Mouse (Mus musculus) limb, embryonic 13.5 days (tissue): Measurements from ENCODE around the gene Ppwd1. TPM values are rescaled to one million over a fixed set of nuclear protein-coding genes. Genes with fewer than 3 reads are reported as not detected.
"Not testable (repeated sequence)": the region's sequence is repeated elsewhere in the genome, so short reads cannot be mapped to it uniquely, and the experiment has no call there.

ENCODE experiments used
- ATAC-seq: fragments of 200-750 bp; cut with Nextera tagmentation; 2 replicates; pipeline ENCODE4 v1.8.0; 2017; ENCODE audit warnings: low read depth, moderate number of reproducible peaks, moderate TSS enrichment; ENCODE audit not compliant: low FRiP score
- H3K27ac ChIP-seq: fragments of 300-500 bp; sonication (generic); 2 replicates; pipeline ENCODE4 v1.5.1; 2015; ENCODE audit warnings: inconsistent platforms, mild to moderate bottlenecking, moderate library complexity
- H3K27me3 ChIP-seq: fragments of 300-500 bp; sonication (generic); 2 replicates; pipeline ENCODE4 v1.6.1; 2015; ENCODE audit warnings: mild to moderate bottlenecking, inconsistent platforms
- H3K36me3 ChIP-seq: fragments of 300-500 bp; sonication (generic); 2 replicates; pipeline ENCODE4 v1.6.1; 2015; ENCODE audit warnings: inconsistent platforms, mild to moderate bottlenecking, moderate library complexity
- H3K4me1 ChIP-seq: fragments of 300-500 bp; sonication (generic); 2 replicates; pipeline ENCODE4 v1.6.1; 2015; ENCODE audit warnings: inconsistent platforms
- H3K4me2 ChIP-seq: fragments of 300-500 bp; sonication (generic); replicated peaks from 2 replicates; pipeline ENCODE4 v1.6.1; 2015; ENCODE audit warnings: inconsistent platforms, mild to moderate bottlenecking, moderate library complexity
- H3K4me3 ChIP-seq: fragments of 300-500 bp; sonication (generic); 2 replicates; pipeline ENCODE4 v1.5.1; 2015; ENCODE audit warnings: moderate library complexity, mild to moderate bottlenecking, inconsistent platforms
- H3K9ac ChIP-seq: fragments of 300-500 bp; sonication (generic); 2 replicates; pipeline ENCODE4 v1.6.1; 2015; ENCODE audit warnings: mild to moderate bottlenecking, inconsistent platforms
- H3K9me3 ChIP-seq: fragments of 300-500 bp; sonication (generic); 2 replicates; pipeline ENCODE4 v1.6.1; 2016; ENCODE audit warnings: inconsistent platforms
- WGBS: fragments of 180-500 bp; shearing (Covaris S2); methylation state at CpG from one replicate; pipeline ENCODE4 v1.1.7; 2015; 5-methylcytosine and 5-hydroxymethylcytosine counted together
- polyA plus RNA-seq: library from polyadenylated mRNA; unstranded; fragments of >200 nt; fragmentation: Nextera tagmentation; extraction: Ambion mirVana; gene quantifications from 2 replicates; pipeline ENCODE4 v1.2.1, GENCODE M21; 2015

Gene Ppwd1
- 16.2 and 17.4 TPM in 2 replicates for polyA plus RNA-seq

GRCm38 (mm10) chr13:104228384-104229066 is at the start of gene Ppwd1, which contains the start of gene Cenpk:
Ppwd1 (minus strand) TSS chr13:104228843.
Cenpk (plus strand) TSS chr13:104228611.
- Histone ChIP-seq H3K27me3 (no peaks in the 10 kb centered on the region), H3K9ac (peak within 1 kb of the TSS; percentile 86), H3K27ac (peak within 1 kb of the TSS; percentile 93), H3K4me2 (peak within 1 kb of the TSS; percentile 64), H3K4me1 (peaks cover 17% of the 10 kb centered on the region), H3K9me3 (no peaks in the 10 kb centered on the region), H3K36me3 (peaks cover 9% of the 10 kb centered on the region), H3K4me3 (peak within 1 kb of the TSS; percentile 74)
- peak; percentile 99 for ATAC-seq
- WGBS, result under 1% methylated on average over 55 of the region's 55 CpGs

- no peak overlapping the region for H3K27ac ChIP-seq
- no peaks in the 10 kb centered on the region for H3K4me1 ChIP-seq
- H3K9ac ChIP-seq, result no peak overlapping the region
- 94% methylated on average over 3 of the region's 3 CpGs for WGBS
- H3K4me2 ChIP-seq, result no peak overlapping the region
- H3K27me3 ChIP-seq, result no peaks in the 10 kb centered on the region
- no peaks in the 10 kb centered on the region for H3K36me3 ChIP-seq
- ATAC-seq, result no peak
- H3K9me3 ChIP-seq, result 0 out of 2 replicates have a peak, but pooled peaks cover 3% of the 10 kb centered on the region
- no peak overlapping the region for H3K4me3 ChIP-seq
Observed at GRCm38 (mm10) chr13:104258997-104259396, 30.4 kb upstream of the Ppwd1 start.

- H3K36me3 ChIP-seq, result peaks cover 9% of the 10 kb centered on the region
- peak overlapping the region; percentile 86 for H3K9ac ChIP-seq
- no peaks in the 10 kb centered on the region for H3K9me3 ChIP-seq
- H3K4me3 ChIP-seq, result peak overlapping the region; percentile 74
- H3K4me2 ChIP-seq, result peak overlapping the region; percentile 64
- H3K27ac ChIP-seq, result no peak overlapping the region
- peaks cover 17% of the 10 kb centered on the region for H3K4me1 ChIP-seq
- 0 out of 2 replicates have a peak, but pooled peaks have one; percentile 33 for ATAC-seq
- 9% methylated on average over 15 of the region's 15 CpGs for WGBS
- H3K27me3 ChIP-seq, result no peaks in the 10 kb centered on the region
Observed at GRCm38 (mm10) chr13:104229181-104229580, 538 bp upstream of the Ppwd1 start.

- Histone ChIP-seq H3K9ac (peak overlapping the region; percentile 86), H3K4me1 (peaks cover 17% of the 10 kb centered on the region), H3K36me3 (peaks cover 4% of the 10 kb centered on the region), H3K9me3 (no peaks in the 10 kb centered on the region), H3K4me2 (peak overlapping the region; percentile 64), H3K27ac (no peak overlapping the region), H3K27me3 (no peaks in the 10 kb centered on the region), H3K4me3 (peak overlapping the region; percentile 74)
- WGBS, result 69% methylated on average over 3 of the region's 3 CpGs
- ATAC-seq, result no peak
Observed at GRCm38 (mm10) chr13:104227478-104227877, 1.2 kb downstream of the Ppwd1 start.

GRCm38 (mm10) chr13:104204313-104204712 is 24.3 kb downstream of the Ppwd1 start:
- Histone ChIP-seq H3K36me3 (peaks cover 32% of the 10 kb centered on the region), H3K4me3 (no peak overlapping the region), H3K4me2 (no peak overlapping the region), H3K27me3 (no peaks in the 10 kb centered on the region), H3K9ac (no peak overlapping the region), H3K4me1 (no peaks in the 10 kb centered on the region), H3K9me3 (no peaks in the 10 kb centered on the region), H3K27ac (no peak overlapping the region)
- no peak for ATAC-seq
- 83% methylated on average over 1 of the region's 1 CpGs for WGBS

- not testable (repeated sequence) for H3K9ac ChIP-seq, H3K4me2 ChIP-seq
- peaks cover 56% of the 10 kb centered on the region for H3K36me3 ChIP-seq
Observed at GRCm38 (mm10) chr13:104195891-104196290, 32.8 kb downstream of the Ppwd1 start.

GRCm38 (mm10) chr13:104187357-104187756 is 41.3 kb downstream of the Ppwd1 start:
- peaks cover 40% of the 10 kb centered on the region for H3K36me3 ChIP-seq
- no peak overlapping the region for H3K4me3 ChIP-seq
- WGBS, result 84% methylated on average over 4 of the region's 4 CpGs
- no peak overlapping the region for H3K4me2 ChIP-seq
- H3K27ac ChIP-seq, result no peak overlapping the region
- ATAC-seq, result no peak
- H3K27me3 ChIP-seq, result no peaks in the 10 kb centered on the region
- no peaks in the 10 kb centered on the region for H3K9me3 ChIP-seq
- no peak overlapping the region for H3K9ac ChIP-seq
- no peaks in the 10 kb centered on the region for H3K4me1 ChIP-seq

More at GRCm38 (mm10) chr13:104195891-104196290, 32.8 kb downstream of the Ppwd1 start:
- not testable (repeated sequence) for ATAC-seq, H3K27me3 ChIP-seq, H3K4me3 ChIP-seq, H3K4me1 ChIP-seq, H3K27ac ChIP-seq, H3K9me3 ChIP-seq

- no peak for ATAC-seq
- Histone ChIP-seq H3K27me3 (no peaks in the 10 kb centered on the region), H3K4me3 (peak overlapping the region; percentile 88), H3K9me3 (no peaks in the 10 kb centered on the region), H3K36me3 (peaks cover 19% of the 10 kb centered on the region), H3K4me2 (peak overlapping the region; percentile 71), H3K4me1 (peaks cover 13% of the 10 kb centered on the region), H3K27ac (peak overlapping the region; percentile 84), H3K9ac (peak overlapping the region; percentile 91)
- WGBS, result 18% methylated on average over 13 of the region's 13 CpGs
Observed at GRCm38 (mm10) chr13:104179176-104179888, 49.3 kb downstream of the Ppwd1 start.

- Histone ChIP-seq H3K9me3 (no peaks in the 10 kb centered on the region), H3K4me3 (peak within 1 kb of the TSS; percentile 88), H3K36me3 (peaks cover 15% of the 10 kb centered on the region), H3K27me3 (no peaks in the 10 kb centered on the region), H3K27ac (peak within 1 kb of the TSS; percentile 84), H3K9ac (peak within 1 kb of the TSS; percentile 91), H3K4me2 (peak within 1 kb of the TSS; percentile 78), H3K4me1 (peaks cover 13% of the 10 kb centered on the region)
- peak; percentile 99 for ATAC-seq
- under 1% methylated on average over 38 of the region's 38 CpGs for WGBS
Observed at GRCm38 (mm10) chr13:104178650-104179121, 50.0 kb downstream of the Ppwd1 start, which contains the start of gene Trim23. Trim23 (plus strand) TSS chr13:104178797.

- Histone ChIP-seq H3K9ac (peak within 1 kb of the TSS; percentile 91), H3K9me3 (no peaks in the 10 kb centered on the region), H3K36me3 (peaks cover 15% of the 10 kb centered on the region), H3K4me3 (peak within 1 kb of the TSS; percentile 88), H3K4me1 (peaks cover 13% of the 10 kb centered on the region), H3K27me3 (no peaks in the 10 kb centered on the region), H3K27ac (peak within 1 kb of the TSS; percentile 84), H3K4me2 (peak within 1 kb of the TSS; percentile 78)
- peak; percentile 89 for ATAC-seq
- WGBS, result under 1% methylated on average over 32 of the region's 32 CpGs
Observed at GRCm38 (mm10) chr13:104177796-104178649, 50.6 kb downstream of the Ppwd1 start, which contains the start of gene Trappc13. Trappc13 (minus strand) TSS chr13:104178469.

GRCm38 (mm10) chr13:104176874-104177273 is 51.8 kb downstream of the Ppwd1 start:
- Histone ChIP-seq H3K27me3 (no peaks in the 10 kb centered on the region), H3K9me3 (no peaks in the 10 kb centered on the region), H3K27ac (no peak overlapping the region), H3K4me2 (peak overlapping the region; percentile 62), H3K9ac (peak overlapping the region; percentile 48), H3K36me3 (peaks cover 10% of the 10 kb centered on the region), H3K4me3 (peak overlapping the region; percentile 36), H3K4me1 (peaks cover 13% of the 10 kb centered on the region)
- 85% methylated on average over 3 of the region's 3 CpGs for WGBS
- ATAC-seq, result no peak
